Mouse (Mus musculus): ENCODE measurements around the gene Rftn1. TPM values are rescaled to one million over a fixed set of nuclear protein-coding genes. Genes with fewer than 3 reads are reported as not detected.
A peak's percentile ranks its signal among the peaks of the same experiment; 100 is the strongest.

The Rftn1 gene
- polyA plus RNA-seq, 1 experiment from 2014 or later, result 18.5 TPM

GRCm38 (mm10) chr17:50019090-50019489 lies 171.4 kb downstream of the Rftn1 start:
- peak; percentile 15; the same call in 1 of the 2 replicates for ATAC-seq (ENCODE audit: low read depth)
- Histone ChIP-seq H3K4me1 (replicated peaks) (peaks cover 48% of the 10 kb centered on the region), H3K4me2 (no peak overlapping the region), H3K9ac (no peak overlapping the region), H3K27ac (replicated peaks) (no peak overlapping the region; the same call in 1 of the 2 replicates), H3K9me3 (no peaks in the 10 kb centered on the region), H3K4me3 (no peak overlapping the region), H3K36me3 (no peaks in the 10 kb centered on the region), H3K27me3 (no peaks in the 10 kb centered on the region; the same call in 1 of the 2 replicates)
- 40% methylated on average over 5 of the region's 5 CpGs for WGBS

GRCm38 (mm10) chr17:50014708-50015107 lies 175.8 kb downstream of the Rftn1 start:
- 51% methylated on average over 9 of the region's 9 CpGs for WGBS
- no peak for ATAC-seq (ENCODE audit: low read depth)
- Histone ChIP-seq H3K4me1 (replicated peaks) (peaks cover 26% of the 10 kb centered on the region), H3K9ac (no peak overlapping the region), H3K4me3 (no peak overlapping the region), H3K27me3 (no peaks in the 10 kb centered on the region; the same call in 1 of the 2 replicates), H3K36me3 (no peaks in the 10 kb centered on the region), H3K9me3 (no peaks in the 10 kb centered on the region), H3K4me2 (no peak overlapping the region), H3K27ac (replicated peaks) (no peak overlapping the region)

- Histone ChIP-seq H3K4me1 (replicated peaks) (peaks cover 18% of the 10 kb centered on the region), H3K4me2 (no peak overlapping the region), H3K9me3 (no peaks in the 10 kb centered on the region), H3K36me3 (no peaks in the 10 kb centered on the region), H3K27ac (replicated peaks) (no peak overlapping the region), H3K4me3 (no peak overlapping the region), H3K27me3 (no peaks in the 10 kb centered on the region; the same call in 1 of the 2 replicates), H3K9ac (no peak overlapping the region)
- ATAC-seq (ENCODE audit: low read depth), result no peak
- WGBS, result 88% methylated on average over 2 of the region's 2 CpGs
Observed at GRCm38 (mm10) chr17:50013848-50014247, 176.6 kb downstream of the Rftn1 start.

- Histone ChIP-seq H3K27me3 (no peaks in the 10 kb centered on the region; the same call in 1 of the 2 replicates), H3K27ac (replicated peaks) (no peak overlapping the region), H3K36me3 (no peaks in the 10 kb centered on the region), H3K9ac (no peak overlapping the region), H3K4me1 (replicated peaks) (peaks cover 23% of the 10 kb centered on the region), H3K4me3 (no peak overlapping the region), H3K4me2 (no peak overlapping the region), H3K9me3 (no peaks in the 10 kb centered on the region)
- no peak for ATAC-seq (ENCODE audit: low read depth)
- 36% methylated on average over 4 of the region's 4 CpGs for WGBS
Observed at GRCm38 (mm10) chr17:50010096-50010495, 180.4 kb downstream of the Rftn1 start.

- Histone ChIP-seq H3K9me3 (no peaks in the 10 kb centered on the region), H3K27ac (replicated peaks) (peak overlapping the region; percentile 71), H3K36me3 (no peaks in the 10 kb centered on the region), H3K9ac (peak overlapping the region; percentile 14; the same call in 1 of the 2 replicates), H3K4me3 (no peak overlapping the region), H3K27me3 (no peaks in the 10 kb centered on the region), H3K4me2 (peak overlapping the region; percentile 7; the same call in 1 of the 2 replicates), H3K4me1 (replicated peaks) (peaks cover 31% of the 10 kb centered on the region)
- peak; percentile 81 for ATAC-seq (ENCODE audit: low read depth)
- WGBS, result 7% methylated on average over 9 of the region's 9 CpGs
Observed at GRCm38 (mm10) chr17:50006721-50007351, 183.6 kb downstream of the Rftn1 start.

GRCm38 (mm10) chr17:50006338-50006720 lies 184.1 kb downstream of the Rftn1 start:
- 18% methylated on average over 7 of the region's 7 CpGs for WGBS

GRCm38 (mm10) chr17:50003156-50003555 lies 187.3 kb downstream of the Rftn1 start:
- Histone ChIP-seq H3K27me3 (no peaks in the 10 kb centered on the region), H3K9ac (no peak overlapping the region), H3K27ac (replicated peaks) (no peak overlapping the region), H3K9me3 (no peaks in the 10 kb centered on the region), H3K4me2 (no peak overlapping the region), H3K36me3 (0 out of 2 replicates have a peak, but pooled peaks cover 4% of the 10 kb centered on the region), H3K4me3 (no peak overlapping the region), H3K4me1 (replicated peaks) (peaks cover 31% of the 10 kb centered on the region)
- no peak for ATAC-seq (ENCODE audit: low read depth)
- 84% methylated on average over 4 of the region's 4 CpGs for WGBS

More at GRCm38 (mm10) chr17:50006338-50006720, 184.1 kb downstream of the Rftn1 start:
- no peak overlapping the region for H3K4me3 ChIP-seq
- H3K36me3 ChIP-seq, result no peaks in the 10 kb centered on the region
- H3K9me3 ChIP-seq, result no peaks in the 10 kb centered on the region
- no peaks in the 10 kb centered on the region for H3K27me3 ChIP-seq
- ATAC-seq (ENCODE audit: low read depth), result peak; percentile 24; the same call in 1 of the 2 replicates
- H3K27ac ChIP-seq (replicated peaks), result peak overlapping the region; percentile 71; the same call in 1 of the 2 replicates
- no peak overlapping the region for H3K4me2 ChIP-seq
- no peak overlapping the region for H3K9ac ChIP-seq
- peaks cover 31% of the 10 kb centered on the region for H3K4me1 ChIP-seq (replicated peaks)

GRCm38 (mm10) chr17:50002171-50002570 lies 188.3 kb downstream of the Rftn1 start:
- Histone ChIP-seq H3K4me3 (no peak overlapping the region), H3K36me3 (0 out of 2 replicates have a peak, but pooled peaks cover 4% of the 10 kb centered on the region), H3K27ac (replicated peaks) (no peak overlapping the region), H3K4me1 (replicated peaks) (peaks cover 29% of the 10 kb centered on the region), H3K9ac (no peak overlapping the region), H3K27me3 (no peaks in the 10 kb centered on the region), H3K4me2 (no peak overlapping the region), H3K9me3 (no peaks in the 10 kb centered on the region)
- ATAC-seq (ENCODE audit: low read depth), result no peak
- 87% methylated on average over 3 of the region's 3 CpGs for WGBS

GRCm38 (mm10) chr17:50001754-50002153 lies 188.7 kb downstream of the Rftn1 start:
- no peak overlapping the region for H3K4me2 ChIP-seq
- H3K36me3 ChIP-seq, result 0 out of 2 replicates have a peak, but pooled peaks cover 4% of the 10 kb centered on the region
- no peak overlapping the region for H3K4me3 ChIP-seq
- H3K27ac ChIP-seq (replicated peaks), result no peak overlapping the region
- H3K9ac ChIP-seq, result no peak overlapping the region
- H3K4me1 ChIP-seq (replicated peaks), result peaks cover 25% of the 10 kb centered on the region
- no peaks in the 10 kb centered on the region for H3K27me3 ChIP-seq
- H3K9me3 ChIP-seq, result no peaks in the 10 kb centered on the region
- no peak for ATAC-seq (ENCODE audit: low read depth)

- Histone ChIP-seq H3K4me1 (replicated peaks) (peaks cover 16% of the 10 kb centered on the region), H3K4me3 (no peak overlapping the region), H3K36me3 (0 out of 2 replicates have a peak, but pooled peaks cover 4% of the 10 kb centered on the region), H3K9ac (no peak overlapping the region), H3K27me3 (no peaks in the 10 kb centered on the region), H3K27ac (replicated peaks) (no peak overlapping the region), H3K9me3 (no peaks in the 10 kb centered on the region), H3K4me2 (no peak overlapping the region)
- WGBS, result 89% methylated on average over 3 of the region's 3 CpGs
- no peak for ATAC-seq (ENCODE audit: low read depth)
Observed at GRCm38 (mm10) chr17:50000580-50000979, 189.9 kb downstream of the Rftn1 start.

GRCm38 (mm10) chr17:49996626-49997152 lies 193.8 kb downstream of the Rftn1 start:
- Histone ChIP-seq H3K4me3 (no peak overlapping the region), H3K4me1 (replicated peaks) (no peaks in the 10 kb centered on the region), H3K4me2 (no peak overlapping the region), H3K9me3 (no peaks in the 10 kb centered on the region), H3K27ac (replicated peaks) (no peak overlapping the region), H3K27me3 (no peaks in the 10 kb centered on the region), H3K9ac (no peak overlapping the region), H3K36me3 (0 out of 2 replicates have a peak, but pooled peaks cover 4% of the 10 kb centered on the region)
- 64% methylated on average over 5 of the region's 5 CpGs for WGBS
- no peak for ATAC-seq (ENCODE audit: low read depth)

GRCm38 (mm10) chr17:49996097-49996496 lies 194.4 kb downstream of the Rftn1 start:
- Histone ChIP-seq H3K9ac (no peak overlapping the region), H3K4me2 (no peak overlapping the region), H3K36me3 (0 out of 2 replicates have a peak, but pooled peaks cover 4% of the 10 kb centered on the region), H3K4me1 (replicated peaks) (no peaks in the 10 kb centered on the region), H3K9me3 (no peaks in the 10 kb centered on the region), H3K27ac (replicated peaks) (no peak overlapping the region), H3K4me3 (no peak overlapping the region), H3K27me3 (no peaks in the 10 kb centered on the region)
- no peak for ATAC-seq (ENCODE audit: low read depth)
- WGBS, result 91% methylated on average over 6 of the region's 6 CpGs
